Mouse (Mus musculus) MEL (cell line): ENCODE data around the gene Myo1c.

ENCODE experiments used
- CTCF ChIP-seq, 3 experiments: IDR thresholded peaks in 2 of 3; conservative IDR thresholded peaks in 1 of 3; 2 replicates each; pipeline ENCODE4 v1.5.1; 2011 to 2012; ENCODE audit warnings: low read length in 3 of 3, low read depth in 2 of 3, mild to moderate bottlenecking in 2 of 3, improper control_type of control experiment in 1 of 3, inconsistent platforms in 1 of 3, mixed read lengths in 1 of 3, moderate library complexity in 1 of 3; ENCODE audit not compliant: control insufficient read depth in 1 of 3, insufficient read depth in 1 of 3, poor library complexity in 1 of 3, severe bottlenecking in 1 of 3
- E2F4 ChIP-seq: IDR thresholded peaks from 2 replicates; pipeline ENCODE4 v1.6.1; 2011; ENCODE audit warnings: low read depth, low read length, improper control_type of control experiment, borderline replicate concordance
- EP300 ChIP-seq, 2 experiments: IDR thresholded peaks; 2 replicates each; pipeline ENCODE4 v1.6.1; 2011; ENCODE audit warnings: improper control_type of control experiment in 2 of 2, low read length in 2 of 2, low read depth in 1 of 2, mild to moderate bottlenecking in 1 of 2
- GATA1 ChIP-seq: IDR thresholded peaks from 2 replicates; pipeline ENCODE4 v1.6.1; 2011; ENCODE audit warnings: low read depth, low read length, improper control_type of control experiment
- MAFK ChIP-seq: IDR thresholded peaks from 2 replicates; pipeline ENCODE4 v1.6.1; 2011; ENCODE audit warnings: low read depth, mild to moderate bottlenecking, low read length, improper control_type of control experiment, borderline replicate concordance
- MAX ChIP-seq: IDR thresholded peaks from 2 replicates; pipeline ENCODE4 v1.6.1; 2011; ENCODE audit warnings: low read length, improper control_type of control experiment
- MAZ ChIP-seq: IDR thresholded peaks from 2 replicates; pipeline ENCODE4 v1.6.1; 2012; ENCODE audit warnings: low read depth, mild to moderate bottlenecking, inconsistent platforms, low read length, improper control_type of control experiment
- MEF2A ChIP-seq: IDR thresholded peaks from 2 replicates; pipeline ENCODE4 v1.6.1; 2014; ENCODE audit warnings: low read depth, mild to moderate bottlenecking, inconsistent platforms, low read length, improper control_type of control experiment; ENCODE audit not compliant: poor library complexity, insufficient replicate concordance, severe bottlenecking; ENCODE audit errors: extremely low read depth
- NELFE ChIP-seq: IDR thresholded peaks from 2 replicates; pipeline ENCODE4 v1.6.1; 2011; ENCODE audit warnings: low read depth, low read length, improper control_type of control experiment
- POLR2A ChIP-seq, 2 experiments: IDR thresholded peaks; 2 replicates each; pipeline ENCODE4 v1.6.1; 2011 to 2012; ENCODE audit warnings: low read length in 2 of 2, mild to moderate bottlenecking in 2 of 2, control low read depth in 1 of 2, improper control_type of control experiment in 1 of 2, low read depth in 1 of 2, moderate library complexity in 1 of 2; ENCODE audit not compliant: control insufficient read depth in 1 of 2, insufficient read depth in 1 of 2, poor library complexity in 1 of 2
- RAD21 ChIP-seq: IDR thresholded peaks from 2 replicates; pipeline ENCODE4 v1.6.1; 2011; ENCODE audit warnings: mild to moderate bottlenecking, low read depth, low read length, improper control_type of control experiment
- RCOR1 ChIP-seq: IDR thresholded peaks from 2 replicates; pipeline ENCODE4 v1.6.1; 2012; ENCODE audit warnings: low read depth, mild to moderate bottlenecking, inconsistent platforms, low read length, improper control_type of control experiment
- SIN3A ChIP-seq: IDR thresholded peaks from 2 replicates; pipeline ENCODE4 v1.6.1; 2012; ENCODE audit warnings: low read length, improper control_type of control experiment, inconsistent platforms
- SMC3 ChIP-seq: IDR thresholded peaks from 2 replicates; pipeline ENCODE4 v1.6.1; 2011; ENCODE audit warnings: low read depth, low read length, improper control_type of control experiment

GRCm38 (mm10) chr11:75653781-75654470, 3.6 kb downstream of the Myo1c start:
- TF ChIP-seq POLR2A (IDR thresholded peaks at IDR 0.05; ENCODE audit: control insufficient read depth in 1 of 2, insufficient read depth in 1 of 2, low read depth in 1 of 2, low read length in 2 of 2, poor library complexity in 1 of 2) (peak; percentile 9 to 42; a peak in 2 of 4 replicates), CTCF (IDR thresholded peaks at IDR 0.05 in 2 of 3, conservative IDR thresholded peaks at IDR 0.05 in 1 of 3; ENCODE audit: control insufficient read depth in 1 of 3, insufficient read depth in 1 of 3, low read depth in 2 of 3, low read length in 3 of 3, poor library complexity in 1 of 3, severe bottlenecking in 1 of 3) (no peak), GATA1 (no peak), SIN3A (peak; percentile 7; the same call in 1 of the 2 replicates), E2F4 (no peak), EP300 (IDR thresholded peaks at IDR 0.05; ENCODE audit: low read depth in 1 of 2, low read length in 2 of 2) (no peak), RCOR1 (no peak), SMC3 (no peak), MAZ (peak; percentile 1; the same call in 1 of the 2 replicates), MAX (peak; percentile 81), MEF2A (0 out of 2 replicates have a peak, but pooled peaks have one; percentile 8), RAD21 (no peak), MAFK (no peak), NELFE (peak; percentile 33)
